Mouse (Mus musculus) MEL (cell line): ENCODE measurements around the gene Maf.

Source experiments
- BHLHE40 ChIP-seq: IDR thresholded peaks from 2 replicates; pipeline ENCODE4 v1.6.1; 2012; ENCODE audit warnings: low read depth, mild to moderate bottlenecking, inconsistent platforms, low read length, improper control_type of control experiment, borderline replicate concordance
- CHD2 ChIP-seq: IDR thresholded peaks from 2 replicates; pipeline ENCODE4 v1.6.1; 2011; ENCODE audit warnings: low read length, improper control_type of control experiment
- CTCF ChIP-seq, 3 experiments: IDR thresholded peaks in 2 of 3; conservative IDR thresholded peaks in 1 of 3; 2 replicates each; pipeline ENCODE4 v1.5.1; 2011 to 2012; ENCODE audit warnings: low read length in 3 of 3, low read depth in 2 of 3, mild to moderate bottlenecking in 2 of 3, improper control_type of control experiment in 1 of 3, inconsistent platforms in 1 of 3, mixed read lengths in 1 of 3, moderate library complexity in 1 of 3; ENCODE audit not compliant: control insufficient read depth in 1 of 3, insufficient read depth in 1 of 3, poor library complexity in 1 of 3, severe bottlenecking in 1 of 3
- MXI1 ChIP-seq: IDR thresholded peaks from 2 replicates; pipeline ENCODE4 v1.6.1; 2011; ENCODE audit warnings: mild to moderate bottlenecking, low read depth, low read length, improper control_type of control experiment
- USF2 ChIP-seq, 2 experiments: IDR thresholded peaks; 2 replicates each; pipeline ENCODE4 v1.6.1; 2011 to 2012; ENCODE audit warnings: improper control_type of control experiment in 2 of 2, low read length in 2 of 2, borderline replicate concordance in 1 of 2, inconsistent platforms in 1 of 2, low read depth in 1 of 2, mild to moderate bottlenecking in 1 of 2; ENCODE audit not compliant: insufficient read depth in 1 of 2

DNA sequence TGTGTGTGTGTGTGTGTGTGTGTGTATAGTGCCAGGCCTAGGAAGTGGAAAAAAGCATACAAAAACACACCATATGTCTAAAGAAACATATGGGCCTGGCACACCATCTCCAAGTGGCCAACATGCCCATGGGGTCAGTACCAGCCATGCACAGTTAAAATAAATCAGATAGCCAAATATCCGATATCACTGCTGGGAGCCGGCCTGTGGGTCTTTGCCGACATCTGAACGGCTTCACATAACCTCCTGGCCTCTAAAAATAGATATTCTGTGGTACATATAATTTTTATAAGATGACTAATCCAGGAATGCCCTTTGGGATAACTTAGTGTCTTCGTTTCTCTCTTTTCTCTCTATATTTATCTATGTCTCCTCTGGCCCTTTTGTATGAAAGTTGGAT is 65.7 kb downstream of the Maf start:
- no peak for TF ChIP-seq MXI1
- no peak for TF ChIP-seq CTCF (IDR thresholded peaks at IDR 0.05 in 2 of 3, conservative IDR thresholded peaks at IDR 0.05 in 1 of 3; ENCODE audit: control insufficient read depth in 1 of 3, insufficient read depth in 1 of 3, low read depth in 2 of 3, low read length in 3 of 3, poor library complexity in 1 of 3, severe bottlenecking in 1 of 3)
- TF ChIP-seq CHD2: no peak
- no peak for TF ChIP-seq BHLHE40
- TF ChIP-seq USF2 (IDR thresholded peaks at IDR 0.05; ENCODE audit: borderline replicate concordance in 1 of 2, insufficient read depth in 1 of 2, low read depth in 1 of 2, low read length in 2 of 2): no peak
